In the genomic region with DNA sequence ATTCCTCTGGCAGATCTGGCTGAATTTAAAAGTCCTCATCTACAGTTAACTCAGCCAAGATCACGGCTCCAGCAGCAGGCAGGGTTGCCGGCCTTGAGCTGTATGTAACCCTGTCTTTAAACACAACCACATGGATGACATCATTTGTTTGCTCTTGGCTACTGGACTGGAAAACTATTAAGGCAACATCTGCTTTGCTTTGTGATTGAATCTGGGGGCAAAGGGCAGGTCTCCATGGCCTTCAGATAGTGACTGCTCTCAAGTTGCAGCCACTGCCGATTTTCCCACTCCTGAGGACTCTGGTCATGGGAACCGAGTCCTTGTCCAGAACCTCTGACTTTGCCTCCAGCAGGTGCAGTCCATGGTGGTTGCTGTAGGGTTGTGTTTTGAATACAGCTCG, we compare ENCODE assay signal across 9 mouse cellular contexts. TPM values are rescaled to one million over a fixed set of nuclear protein-coding genes. Genes with fewer than 3 reads are reported as not detected.
DNase-seq lines count a peak whose midpoint lies in the region; ATAC-seq and TF ChIP-seq lines count a peak whose summit lies in the region.
"Had no signal": no experiment of that assay in that cellular context is flagged by ENCODE, and none has a peak within 500 bp of the region (broad histone marks: within the 10 kb centered on the region; RNA-seq: fewer than 3 reads in every experiment).

No protein-coding gene starts in this region.

- no peaks in the 10 kb centered on the region; the same call in 1 of the 2 replicates for H3K4me1 ChIP-seq in intestine, embryonic 14.5 days (replicated peaks; ENCODE audit: control insufficient read depth, insufficient read depth, low read length)
- H3K4me1 ChIP-seq in liver, embryonic 15.5 days (replicated peaks), result 0 out of 2 replicates have a peak, but pooled peaks cover 5% of the 10 kb centered on the region

- no peaks in the 10 kb centered on the region for H3K36me3 ChIP-seq in intestine, embryonic 14.5 days (ENCODE audit: control insufficient read depth, insufficient read depth, low read length)
- no peaks in the 10 kb centered on the region for H3K36me3 ChIP-seq in liver, embryonic 15.5 days (replicated peaks)
- H3K36me3 ChIP-seq: heart, embryonic 13.5 days had no signal

- H3K27me3 ChIP-seq in Patski, result no peaks in the 10 kb centered on the region
- no peaks in the 10 kb centered on the region for H3K27me3 ChIP-seq in intestine, embryonic 14.5 days (replicated peaks; ENCODE audit: control insufficient read depth, insufficient read depth, low read length)
- H3K27me3 ChIP-seq in liver, embryonic 15.5 days, result no peaks in the 10 kb centered on the region
- H3K27me3 ChIP-seq: heart, embryonic 13.5 days had no signal

- ATAC-seq in Patski, result peak; percentile 45
- ATAC-seq in intestine, embryonic 14.5 days (replicated peaks; ENCODE audit: low FRiP score, low TSS enrichment, low read depth), result peak; percentile 82
- peak; percentile 74 for ATAC-seq in liver, embryonic 15.5 days (ENCODE audit: insufficient read depth)

- no peak overlapping the region for H3K9ac ChIP-seq in intestine, embryonic 14.5 days (ENCODE audit: low read length)
- H3K9ac ChIP-seq in liver, embryonic 15.5 days, result no peak overlapping the region
- H3K9ac ChIP-seq: heart, embryonic 13.5 days had no signal

- no peak overlapping the region for H3K4me2 ChIP-seq in intestine, embryonic 14.5 days (ENCODE audit: low read length)
- H3K4me2 ChIP-seq in liver, embryonic 15.5 days, result no peak overlapping the region
- H3K4me2 ChIP-seq: heart, embryonic 13.5 days had no signal

- H3K4me3 ChIP-seq in intestine, embryonic 14.5 days (ENCODE audit: low read depth, low read length), result no peak overlapping the region
- no peak overlapping the region for H3K4me3 ChIP-seq in liver, embryonic 15.5 days (replicated peaks)
- H3K4me3 ChIP-seq: heart, embryonic 13.5 days had no signal

- no peak for TF ChIP-seq CTCF in Patski (IDR thresholded peaks at IDR 0.05)

- in situ Hi-C loops in Patski (cut with MboI; ENCODE audit: low pct_unique_long_range_greater_than_20kb), result no loop called here

- CTCF ChIA-PET in Patski (lab: Charles Lee), result interaction anchor here (1.4 kb wide), 2 partner anchors 14 to 16 kb away, joined by 3 to 4 read pairs; no protein-coding TSS in a partner anchor

- POLR2A ChIA-PET in Patski (lab: Charles Lee), result no interaction called here

- H3K9me3 ChIP-seq in intestine, embryonic 14.5 days (ENCODE audit: control insufficient read depth, low read length), result no peaks in the 10 kb centered on the region
- H3K9me3 ChIP-seq in liver, embryonic 15.5 days (replicated peaks), result no peaks in the 10 kb centered on the region
- H3K9me3 ChIP-seq: heart, embryonic 13.5 days had no signal

- 30% methylated on average over 5 of the region's 5 CpGs for WGBS in intestine, embryonic 14.5 days
- 56% methylated on average over 5 of the region's 5 CpGs for WGBS in liver, embryonic 15.5 days (ENCODE audit: insufficient replicate concordance)

- no peak for DNase-seq in Patski (ENCODE audit: low read depth, low spot score)
- DNase-seq in adrenal gland, postnatal 36 days, result peak; percentile 55 to 60
- DNase-seq in intestine, embryonic 14.5 days (ENCODE audit: low spot score), result no peak
- DNase-seq in cerebellum, adult 11 months, result no peak
- no peak for DNase-seq in layer of hippocampus, postnatal 10 days (ENCODE audit: low spot score in 2 of 2)
- DNase-seq in ovary, postnatal 36 days (ENCODE audit: low spot score), result no peak
- no peak for DNase-seq in ovary, postnatal 14 days (ENCODE audit: low spot score)

- no peak overlapping the region for H3K27ac ChIP-seq in intestine, embryonic 14.5 days (ENCODE audit: low read depth)
- H3K27ac ChIP-seq in liver, embryonic 15.5 days (replicated peaks), result no peak overlapping the region
- H3K27ac ChIP-seq: heart, embryonic 13.5 days had no signal

RNA-seq across cellular contexts. Expression of a gene that starts 50.4 kb away (rescaled TPM):
- 18.7 TPM for polyA plus RNA-seq in Patski (2021)
- 10 to 100 TPM; 32.7 to 32.9 TPM for total RNA-seq in adrenal gland, postnatal 36 days (2021)
- polyA plus RNA-seq in intestine, embryonic 14.5 days (2014; fragmentation: Nextera tagmentation; extraction: Ambion mirVana), result 33.0 and 34.2 TPM in 2 replicates
- 3.3 and 3.7 TPM in 2 replicates for polyA plus RNA-seq in liver, embryonic 15.5 days (2015; fragmentation: Nextera tagmentation; extraction: Ambion mirVana)
- total RNA-seq in layer of hippocampus, postnatal 10 days (2021), result 100 to 1,000 TPM in 1 of 2 experiments, 10 to 100 TPM in 1; 92.1 to 104 TPM

Comparison
In these comparisons a context has a peak if more than half of its experiments do, and no peak if none do; other contexts are left out.
1. DNase-seq: peak in adrenal gland, postnatal 36 days (2 of 2); none in Patski (single experiment), intestine, embryonic 14.5 days (single experiment), cerebellum, adult 11 months (single experiment), layer of hippocampus, postnatal 10 days (0 of 2), ovary, postnatal 36 days (single experiment) and ovary, postnatal 14 days (single experiment).
2. Peak in every context shown above with its lines, with median percentiles within 50 percentile points of each other: ATAC-seq.